Mouse (Mus musculus): ENCODE measurements around the gene Sox9. TPM values are rescaled to one million over a fixed set of nuclear protein-coding genes. Genes with fewer than 3 reads are reported as not detected.

Sox9 gene
- polyA plus RNA-seq, 1 experiment from 2014 or later = 1.4 TPM

- 57% methylated on average over 14 of the region's 14 CpGs for WGBS (ENCODE audit: insufficient replicate concordance)
- Histone ChIP-seq H3K4me2 (ENCODE audit: low read depth, low read length) (no peak overlapping the region), H3K4me1 (ENCODE audit: control insufficient read depth, low read depth, low read length) (no peaks in the 10 kb centered on the region; the same call in 1 of the 2 replicates), H3K27ac (ENCODE audit: low read length) (no peak overlapping the region), H3K9ac (ENCODE audit: low read depth, low read length) (no peak overlapping the region), H3K9me3 (replicated peaks; ENCODE audit: control insufficient read depth, low read length) (no peaks in the 10 kb centered on the region), H3K36me3 (ENCODE audit: control insufficient read depth, insufficient read depth) (no peaks in the 10 kb centered on the region), H3K27me3 (ENCODE audit: control insufficient read depth, insufficient read depth, low read depth, low read length) (no peaks in the 10 kb centered on the region), H3K4me3 (ENCODE audit: low read depth, low read length) (no peak overlapping the region)
- ATAC-seq (ENCODE audit: low read depth) = no peak
These were observed 36.0 kb downstream of the Sox9 start for GRCm38 (mm10) chr11:112817829-112818650.

- Histone ChIP-seq H3K9me3 (replicated peaks; ENCODE audit: control insufficient read depth, low read length) (no peaks in the 10 kb centered on the region), H3K27ac (ENCODE audit: low read length) (no peak overlapping the region), H3K4me1 (ENCODE audit: control insufficient read depth, low read depth, low read length) (no peaks in the 10 kb centered on the region; the same call in 1 of the 2 replicates), H3K36me3 (ENCODE audit: control insufficient read depth, insufficient read depth) (no peaks in the 10 kb centered on the region), H3K4me2 (ENCODE audit: low read depth, low read length) (no peak overlapping the region), H3K4me3 (ENCODE audit: low read depth, low read length) (no peak overlapping the region), H3K9ac (ENCODE audit: low read depth, low read length) (no peak overlapping the region), H3K27me3 (ENCODE audit: control insufficient read depth, insufficient read depth, low read depth, low read length) (no peaks in the 10 kb centered on the region)
- ATAC-seq (ENCODE audit: low read depth) = no peak
- WGBS (ENCODE audit: insufficient replicate concordance) = 36% methylated on average over 7 of the region's 7 CpGs
These were observed 36.7 kb downstream of the Sox9 start for GRCm38 (mm10) chr11:112818651-112819270.

- 41% methylated on average over 2 of the region's 2 CpGs for WGBS (ENCODE audit: insufficient replicate concordance)
- Histone ChIP-seq H3K9me3 (replicated peaks; ENCODE audit: control insufficient read depth, low read length) (no peaks in the 10 kb centered on the region), H3K4me3 (ENCODE audit: low read depth, low read length) (no peak overlapping the region), H3K4me2 (ENCODE audit: low read depth, low read length) (no peak overlapping the region), H3K27me3 (ENCODE audit: control insufficient read depth, insufficient read depth, low read depth, low read length) (no peaks in the 10 kb centered on the region), H3K4me1 (ENCODE audit: control insufficient read depth, low read depth, low read length) (no peaks in the 10 kb centered on the region), H3K27ac (ENCODE audit: low read length) (no peak overlapping the region), H3K36me3 (ENCODE audit: control insufficient read depth, insufficient read depth) (no peaks in the 10 kb centered on the region), H3K9ac (ENCODE audit: low read depth, low read length) (no peak overlapping the region)
- no peak for ATAC-seq (ENCODE audit: low read depth)
These were observed 39.5 kb downstream of the Sox9 start for GRCm38 (mm10) chr11:112821536-112821935.

- WGBS (ENCODE audit: insufficient replicate concordance) = 76% methylated on average over 3 of the region's 3 CpGs
- H3K9me3 ChIP-seq (replicated peaks; ENCODE audit: control insufficient read depth, low read length) = no peaks in the 10 kb centered on the region
- H3K4me1 ChIP-seq (ENCODE audit: control insufficient read depth, low read depth, low read length) = no peaks in the 10 kb centered on the region
These were observed 42.1 kb downstream of the Sox9 start for GRCm38 (mm10) chr11:112824146-112824545.

GRCm38 (mm10) chr11:112826193-112827043, 44.4 kb downstream of the Sox9 start:
- no peak for ATAC-seq (ENCODE audit: low read depth)
- 52% methylated on average over 6 of the region's 6 CpGs for whole genome bisulfite sequencing (ENCODE audit: insufficient replicate concordance)

More at GRCm38 (mm10) chr11:112824146-112824545, 42.1 kb downstream of the Sox9 start:
- H3K9ac ChIP-seq (ENCODE audit: low read depth, low read length) = no peak overlapping the region
- no peak for ATAC-seq (ENCODE audit: low read depth)
- no peaks in the 10 kb centered on the region for H3K27me3 ChIP-seq (ENCODE audit: control insufficient read depth, insufficient read depth, low read depth, low read length)
- no peaks in the 10 kb centered on the region for H3K36me3 ChIP-seq (ENCODE audit: control insufficient read depth, insufficient read depth)
- no peak overlapping the region for H3K4me3 ChIP-seq (ENCODE audit: low read depth, low read length)
- H3K27ac ChIP-seq (ENCODE audit: low read length) = no peak overlapping the region
- no peak overlapping the region for H3K4me2 ChIP-seq (ENCODE audit: low read depth, low read length)

GRCm38 (mm10) chr11:112827044-112827347, 45.0 kb downstream of the Sox9 start:
- no peak for ATAC-seq (ENCODE audit: low read depth)
- H3K9ac ChIP-seq (ENCODE audit: low read depth, low read length) = no peak overlapping the region
- no peaks in the 10 kb centered on the region for H3K27me3 ChIP-seq (ENCODE audit: control insufficient read depth, insufficient read depth, low read depth, low read length)

More at GRCm38 (mm10) chr11:112826193-112827043, 44.4 kb downstream of the Sox9 start:
- Histone ChIP-seq H3K4me1 (ENCODE audit: control insufficient read depth, low read depth, low read length) (no peaks in the 10 kb centered on the region), H3K27ac (ENCODE audit: low read length) (no peak overlapping the region), H3K4me3 (ENCODE audit: low read depth, low read length) (no peak overlapping the region), H3K4me2 (ENCODE audit: low read depth, low read length) (no peak overlapping the region), H3K27me3 (ENCODE audit: control insufficient read depth, insufficient read depth, low read depth, low read length) (no peaks in the 10 kb centered on the region), H3K36me3 (ENCODE audit: control insufficient read depth, insufficient read depth) (no peaks in the 10 kb centered on the region), H3K9me3 (replicated peaks; ENCODE audit: control insufficient read depth, low read length) (no peaks in the 10 kb centered on the region), H3K9ac (ENCODE audit: low read depth, low read length) (no peak overlapping the region)

GRCm38 (mm10) chr11:112828553-112829287, 46.7 kb downstream of the Sox9 start:
- no peaks in the 10 kb centered on the region for H3K27me3 ChIP-seq (ENCODE audit: control insufficient read depth, insufficient read depth, low read depth, low read length)
- no peak for ATAC-seq (ENCODE audit: low read depth)
- H3K9ac ChIP-seq (ENCODE audit: low read depth, low read length) = no peak overlapping the region
- H3K4me1 ChIP-seq (ENCODE audit: control insufficient read depth, low read depth, low read length) = no peaks in the 10 kb centered on the region
- no peaks in the 10 kb centered on the region for H3K36me3 ChIP-seq (ENCODE audit: control insufficient read depth, insufficient read depth)
- no peak overlapping the region for H3K4me3 ChIP-seq (ENCODE audit: low read depth, low read length)
- no peak overlapping the region for H3K4me2 ChIP-seq (ENCODE audit: low read depth, low read length)
- 48% methylated on average over 9 of the region's 9 CpGs for WGBS (ENCODE audit: insufficient replicate concordance)
- H3K9me3 ChIP-seq (replicated peaks; ENCODE audit: control insufficient read depth, low read length) = no peaks in the 10 kb centered on the region
- H3K27ac ChIP-seq (ENCODE audit: low read length) = no peak overlapping the region

More at GRCm38 (mm10) chr11:112827044-112827347, 45.0 kb downstream of the Sox9 start:
- Histone ChIP-seq H3K27ac (ENCODE audit: low read length) (no peak overlapping the region), H3K4me3 (ENCODE audit: low read depth, low read length) (no peak overlapping the region), H3K36me3 (ENCODE audit: control insufficient read depth, insufficient read depth) (no peaks in the 10 kb centered on the region), H3K4me2 (ENCODE audit: low read depth, low read length) (no peak overlapping the region), H3K4me1 (ENCODE audit: control insufficient read depth, low read depth, low read length) (no peaks in the 10 kb centered on the region), H3K9me3 (replicated peaks; ENCODE audit: control insufficient read depth, low read length) (no peaks in the 10 kb centered on the region)
- WGBS (ENCODE audit: insufficient replicate concordance) = 45% methylated on average over 6 of the region's 6 CpGs

- H3K4me3 ChIP-seq (ENCODE audit: low read depth, low read length) = no peak overlapping the region
- H3K9me3 ChIP-seq (replicated peaks; ENCODE audit: control insufficient read depth, low read length) = no peaks in the 10 kb centered on the region
- ATAC-seq (ENCODE audit: low read depth) = no peak
- H3K27me3 ChIP-seq (ENCODE audit: control insufficient read depth, insufficient read depth, low read depth, low read length) = no peaks in the 10 kb centered on the region
- 52% methylated on average over 11 of the region's 11 CpGs for WGBS (ENCODE audit: insufficient replicate concordance)
- H3K4me1 ChIP-seq (ENCODE audit: control insufficient read depth, low read depth, low read length) = no peaks in the 10 kb centered on the region
- H3K27ac ChIP-seq (ENCODE audit: low read length) = no peak overlapping the region
- H3K36me3 ChIP-seq (ENCODE audit: control insufficient read depth, insufficient read depth) = no peaks in the 10 kb centered on the region
- no peak overlapping the region for H3K9ac ChIP-seq (ENCODE audit: low read depth, low read length)
- H3K4me2 ChIP-seq (ENCODE audit: low read depth, low read length) = no peak overlapping the region
These were observed 52.4 kb downstream of the Sox9 start for GRCm38 (mm10) chr11:112834245-112835005.
